Mouse (Mus musculus): ENCODE measurements around the gene Hils1.

Hils1 gene

DNA sequence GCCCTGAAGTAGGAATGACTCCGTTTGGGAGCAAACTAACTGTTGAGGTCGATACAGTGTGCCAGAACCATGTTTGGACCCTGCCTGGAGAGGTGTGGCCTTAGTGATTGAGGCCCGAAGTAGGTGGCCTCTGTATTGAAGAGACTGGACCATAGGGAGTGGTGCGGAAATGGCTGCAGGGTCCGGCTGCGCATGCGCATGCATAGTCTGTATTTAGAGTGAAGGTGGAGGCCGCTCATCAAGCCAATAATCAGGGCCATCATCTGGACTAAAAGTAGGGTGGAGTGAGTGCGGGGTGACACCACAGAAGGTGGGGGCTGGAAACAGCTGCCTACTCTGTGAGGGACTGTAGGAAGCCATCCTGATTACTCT is 9.7 kb upstream of the Hils1 start:
- DNase-seq, result no peak

DNA sequence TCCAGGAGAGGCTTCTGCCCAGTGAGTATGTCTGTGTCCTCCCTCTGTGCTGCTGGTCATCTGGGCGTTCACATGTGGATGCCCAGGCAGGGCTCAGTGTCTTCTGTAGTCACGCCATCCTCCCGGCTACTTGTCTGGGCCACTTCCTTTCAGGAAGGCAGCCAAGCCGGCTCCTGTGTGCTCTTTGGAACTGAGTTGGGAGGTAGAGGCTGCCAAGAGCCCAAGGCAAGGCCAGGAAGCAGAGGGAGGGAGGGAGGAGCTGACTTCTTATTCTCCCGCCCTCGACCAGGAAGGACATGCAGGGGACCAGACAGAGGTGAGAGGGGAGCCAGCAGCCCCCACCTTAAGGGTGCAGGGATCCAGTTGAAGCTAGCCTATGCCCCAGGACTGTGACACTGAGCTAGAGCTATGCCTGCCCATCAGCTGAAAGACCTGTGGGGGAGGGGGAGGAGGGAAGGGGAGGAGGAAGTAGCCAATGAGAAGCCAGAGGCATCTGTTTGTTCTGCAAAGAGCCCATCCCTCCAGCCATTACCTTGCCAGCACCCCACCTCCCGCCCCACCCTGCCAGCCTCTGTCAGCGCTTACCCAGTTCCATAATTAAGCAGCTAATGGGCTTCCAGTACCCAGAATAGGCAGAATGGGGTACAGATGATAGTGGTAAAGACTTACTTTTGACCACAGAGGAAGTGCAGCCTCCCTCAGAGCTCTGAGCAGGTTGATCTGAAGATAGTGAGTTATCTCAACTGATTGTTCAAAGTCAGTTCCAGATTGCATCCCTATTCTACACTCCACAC is 9.1 kb upstream of the Hils1 start:
- DNase-seq, result peak; percentile 71

- peak; percentile 18 for DNase-seq
Measured at GRCm38 (mm10) chr11:94962534-94963101, 4.8 kb upstream of the Hils1 start.

GRCm38 (mm10) chr11:94968187-94968586 is 794 bp downstream of the Hils1 start:
- peak; percentile 35 for DNase-seq

GRCm38 (mm10) chr11:94969709-94970108 is 2.3 kb downstream of the Hils1 start:
- peak; percentile 28 for DNase-seq

DNA sequence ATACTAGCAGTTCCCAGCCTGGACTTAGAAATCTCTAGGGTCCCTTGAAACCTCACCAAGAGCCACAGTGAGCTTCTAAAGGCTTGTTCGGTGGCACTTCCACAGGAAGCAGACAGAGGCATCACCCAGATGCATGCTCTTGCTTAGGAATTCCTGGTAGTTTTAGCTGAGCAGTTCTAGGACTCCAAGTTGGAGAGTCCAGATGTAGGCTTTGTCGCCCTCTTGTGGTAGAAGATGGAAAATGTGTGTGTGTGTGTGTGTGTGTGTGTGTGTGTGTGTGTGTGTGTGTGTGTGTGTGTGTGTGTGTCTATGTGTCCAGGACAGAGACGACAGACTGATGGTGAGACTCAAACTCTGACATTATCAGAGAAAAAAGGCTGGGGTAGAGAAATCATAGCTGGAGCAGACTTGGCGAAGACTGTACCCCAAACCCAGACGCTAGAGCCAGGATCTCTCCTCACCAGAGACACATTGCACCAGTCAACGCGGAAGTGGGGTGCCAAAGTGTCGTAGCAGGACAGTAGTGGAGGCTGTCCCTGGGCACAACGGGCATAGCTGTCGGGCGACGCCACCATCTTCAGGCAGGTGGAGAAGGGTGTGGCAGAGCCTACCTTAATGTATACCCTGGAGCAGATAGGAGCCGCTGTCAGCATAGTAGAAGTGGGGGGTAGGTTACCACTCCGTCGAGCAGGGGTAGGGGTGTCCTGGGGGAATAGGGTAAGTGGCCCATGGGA is 3.0 kb downstream of the Hils1 start:
- peak; percentile 62 for DNase-seq

DNA sequence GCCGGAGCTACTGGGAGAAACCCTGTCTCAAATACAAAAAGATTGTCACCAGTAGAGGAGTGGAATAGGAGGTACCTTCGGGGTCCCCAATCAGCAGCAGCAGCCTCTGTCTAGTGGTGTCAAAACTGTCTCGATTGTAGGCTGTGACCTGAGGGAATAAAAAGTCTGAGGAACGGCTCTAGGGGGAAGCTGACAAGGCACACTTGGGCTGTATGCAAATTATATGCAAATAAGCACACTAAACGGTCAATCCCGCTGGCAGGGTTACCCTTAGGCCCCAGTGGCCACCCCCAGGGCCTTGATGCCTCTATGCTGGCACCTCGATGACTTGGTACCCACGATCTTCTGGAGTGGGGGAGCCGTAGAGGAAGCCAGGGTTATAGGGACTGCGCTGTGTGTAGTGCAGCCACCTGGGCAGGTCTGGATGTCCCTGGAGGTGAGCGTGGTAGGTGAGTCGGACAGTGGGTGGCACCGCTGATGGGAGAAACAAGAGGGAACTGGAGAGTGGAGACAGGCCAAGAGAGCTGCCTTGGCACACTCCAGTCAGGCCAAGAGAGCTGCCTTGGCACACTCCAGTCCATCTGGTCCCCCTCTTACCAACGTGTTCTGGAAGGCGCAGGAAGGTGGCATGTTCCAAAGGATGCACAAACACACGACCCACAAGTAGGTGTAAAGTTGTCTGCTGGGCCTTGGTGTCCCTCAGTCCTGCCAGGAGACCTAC is 4.7 kb downstream of the Hils1 start:
- peak; percentile 80 for DNase-seq

DNA sequence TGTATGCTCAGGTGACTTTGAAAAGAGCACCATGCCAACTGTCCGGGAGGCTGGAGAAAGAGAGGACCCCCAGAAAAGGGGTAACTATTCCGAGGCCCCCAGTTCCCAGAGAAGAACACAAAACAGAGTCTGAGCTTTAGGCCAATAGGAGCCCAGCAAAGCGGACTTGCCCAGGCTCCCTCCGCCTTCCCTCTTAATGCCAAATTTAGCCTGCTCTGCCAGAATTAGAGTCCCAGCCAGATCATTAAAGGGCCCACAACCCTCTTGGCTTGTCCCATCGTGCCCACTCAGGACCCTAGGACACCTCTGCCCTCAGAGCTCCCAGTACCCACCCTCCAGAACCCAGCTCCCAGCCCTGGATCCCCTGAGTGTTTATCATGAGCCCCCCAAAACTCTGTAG is 5.5 kb downstream of the Hils1 start:
- DNase-seq, result peak; percentile 51

DNA sequence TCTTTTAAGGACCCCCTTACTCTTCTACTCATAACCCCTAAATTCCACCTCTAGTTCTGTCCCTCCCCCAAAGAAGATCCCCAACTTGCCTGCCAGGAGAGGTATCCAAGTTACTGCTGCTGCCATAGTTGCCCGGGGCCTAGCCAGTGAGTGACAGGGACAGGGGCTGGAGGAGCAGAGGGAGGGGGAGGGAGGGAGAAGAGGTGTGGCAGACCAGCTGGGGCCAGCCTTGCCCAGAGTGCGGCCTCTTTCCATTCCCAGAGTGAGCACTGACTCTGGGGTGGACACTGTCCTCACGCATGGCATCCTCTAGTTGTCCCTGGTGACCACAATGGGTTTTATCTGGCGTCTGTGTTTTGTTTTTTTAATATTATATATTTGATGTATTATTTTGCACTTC is 5.9 kb downstream of the Hils1 start:
- DNase-seq, result peak; percentile 28

GRCm38 (mm10) chr11:94974951-94975350 is 7.6 kb downstream of the Hils1 start:
- DNase-seq, result peak; percentile 52

DNA sequence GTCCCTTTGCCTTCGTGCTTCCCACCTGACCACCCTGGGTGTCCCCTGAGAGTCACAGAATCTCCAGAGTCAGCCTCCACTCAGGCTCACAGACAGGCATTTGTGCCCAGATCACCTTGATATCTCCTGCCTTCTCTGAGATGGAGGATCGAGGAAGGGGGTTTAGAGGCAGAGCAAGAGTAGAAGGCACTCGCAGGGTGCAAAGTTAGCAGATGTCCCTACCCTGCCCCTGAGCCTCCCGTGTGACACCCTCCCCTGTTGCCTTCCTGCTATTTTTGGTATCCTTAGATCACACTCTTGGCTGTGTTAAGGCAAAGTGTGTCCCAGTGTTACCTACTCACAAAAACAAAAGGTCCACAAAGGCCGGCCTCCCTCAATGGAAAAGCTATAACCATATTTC is 8.8 kb downstream of the Hils1 start, which contains the start of gene Sgca:
Gene Sgca (minus strand): TSS at position 129 of the 400 bp plus-strand sequence.
- DNase-seq, result peak; percentile 36

GRCm38 (mm10) chr11:94978178-94978915 is 11.0 kb downstream of the Hils1 start:
- DNase-seq, result peak; percentile 68

- peak; percentile 98 for DNase-seq
Measured at GRCm38 (mm10) chr11:94978947-94979346, 11.6 kb downstream of the Hils1 start.

- peak; percentile 55 for DNase-seq
Measured at GRCm38 (mm10) chr11:94979462-94980179, 12.2 kb downstream of the Hils1 start.

GRCm38 (mm10) chr11:94985140-94985539 is 17.7 kb downstream of the Hils1 start:
- no peak for DNase-seq

DNA sequence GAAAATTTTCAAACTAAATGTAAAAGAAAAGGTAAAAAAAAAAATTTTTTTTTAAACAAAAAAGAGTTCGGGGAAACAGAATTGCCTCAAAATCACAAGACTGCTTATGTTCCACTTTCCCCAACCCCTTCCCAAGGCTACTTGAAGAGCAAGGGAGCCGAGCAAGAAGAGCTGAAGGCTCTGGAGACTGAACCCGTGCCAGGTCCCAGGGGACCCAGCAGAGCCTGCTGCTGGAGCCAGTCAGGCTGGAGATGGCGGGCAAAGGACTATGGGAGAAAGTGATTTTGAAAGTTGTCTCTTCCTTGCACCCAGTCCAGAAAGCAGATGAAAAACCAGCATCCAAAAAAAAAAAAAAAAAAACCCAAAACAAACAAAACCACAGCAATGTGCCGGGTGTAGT is 18.4 kb downstream of the Hils1 start:
- DNase-seq, result no peak

GRCm38 (mm10) chr11:94986435-94986834 is 19.0 kb downstream of the Hils1 start:
- DNase-seq, result no peak

DNA sequence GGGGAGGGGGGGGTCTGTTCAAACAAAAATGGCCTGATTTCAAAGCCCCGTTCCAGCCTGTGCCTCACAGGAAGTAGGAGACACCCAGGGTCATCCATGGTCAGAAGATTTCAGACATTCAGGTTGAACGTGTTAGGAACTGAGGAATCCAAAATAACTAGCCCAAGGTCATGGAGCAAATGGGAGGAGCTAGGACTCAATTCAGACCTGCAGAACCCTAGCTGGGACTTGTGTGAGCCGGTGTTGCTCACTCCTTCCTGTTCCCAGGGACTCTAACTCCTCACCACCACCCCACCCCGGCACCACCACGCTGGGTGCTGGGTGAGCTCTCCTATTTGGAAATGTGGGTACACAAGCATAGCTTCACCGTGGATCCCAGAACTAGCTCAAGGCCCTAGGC is 19.9 kb downstream of the Hils1 start:
- peak; percentile 48 for DNase-seq

DNA sequence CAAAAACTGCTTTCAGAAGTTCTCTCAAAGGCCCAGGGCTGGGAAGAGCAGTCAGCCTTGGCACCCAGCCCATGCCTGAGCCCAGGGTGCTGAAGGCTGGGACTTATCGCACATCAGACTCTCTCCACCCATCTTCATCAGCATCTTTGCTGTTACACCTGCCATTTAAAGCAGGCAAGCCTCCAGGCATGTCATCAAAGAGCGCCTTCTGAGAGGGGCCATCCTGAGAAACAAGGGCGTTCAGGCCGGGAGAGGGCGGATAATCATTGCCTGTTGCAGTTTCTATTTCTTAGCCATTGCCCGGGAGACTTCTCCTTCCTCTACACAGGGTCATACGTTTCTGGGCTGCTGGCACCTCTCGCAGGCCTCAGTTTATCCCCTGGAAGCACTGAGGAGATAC is 20.5 kb downstream of the Hils1 start:
- peak; percentile 58 for DNase-seq

DNA sequence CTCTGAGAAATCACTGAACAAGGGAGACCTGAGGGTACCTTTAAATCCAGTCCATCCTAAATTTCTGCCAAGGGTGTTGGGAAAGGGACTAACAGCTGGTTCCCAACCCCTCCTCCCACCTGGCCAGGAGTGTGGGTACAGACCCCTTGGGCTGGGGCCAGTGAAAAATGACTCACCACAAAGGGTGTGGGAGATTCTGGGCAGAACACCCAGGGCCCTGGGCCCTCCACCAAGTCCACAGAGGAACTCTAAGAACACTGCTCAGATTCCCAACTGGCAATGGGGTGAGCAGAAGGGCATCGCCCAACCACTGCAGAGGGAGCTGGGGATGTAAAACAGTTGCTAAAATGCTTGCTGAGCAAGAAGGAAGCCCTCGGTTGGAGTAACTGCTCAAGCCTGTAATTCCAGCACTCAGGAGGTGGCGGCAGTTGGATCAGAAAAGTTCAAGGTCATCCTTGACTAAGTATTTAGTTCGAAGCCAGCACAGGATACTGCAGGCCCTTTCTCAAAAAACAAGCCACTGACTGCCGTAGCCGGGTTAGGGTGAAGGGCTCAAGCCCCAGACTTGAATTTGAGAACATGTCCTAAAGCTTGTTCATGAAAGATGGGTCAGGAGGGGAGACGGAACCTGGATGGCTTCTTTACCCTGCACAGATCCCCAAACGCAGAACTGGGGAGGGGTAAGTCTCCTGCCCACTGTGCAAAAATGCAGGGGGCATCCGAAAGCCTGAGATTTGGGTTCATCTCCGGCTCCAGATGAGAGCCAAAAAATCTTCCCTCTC is 21.6 kb downstream of the Hils1 start:
- DNase-seq, result peak; percentile 69

- peak; percentile 90 for DNase-seq
Measured at GRCm38 (mm10) chr11:94989562-94990017, 22.2 kb downstream of the Hils1 start.
